28 mouse cellular contexts compared by ENCODE assay signal in the genomic region with DNA sequence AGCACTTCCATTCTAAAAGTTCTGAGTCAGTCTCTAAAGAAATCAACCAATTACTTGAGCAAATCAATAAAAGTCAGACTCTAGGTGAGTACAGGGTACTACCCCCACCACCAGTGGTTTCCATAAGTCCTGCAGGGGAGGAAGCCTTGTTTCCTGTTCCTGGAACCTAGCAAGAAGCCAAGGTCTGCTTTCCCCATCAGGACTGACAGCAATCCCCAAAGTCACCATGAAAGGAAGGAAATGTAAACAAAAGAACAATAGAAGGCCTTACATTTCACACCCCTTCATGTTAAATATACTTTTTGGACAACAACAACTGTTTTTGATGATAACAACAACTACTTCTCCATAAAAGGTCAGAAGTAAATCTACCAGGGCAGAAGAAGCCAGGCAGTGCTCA. TPM values are rescaled to one million over a fixed set of nuclear protein-coding genes. Genes with fewer than 3 reads are reported as not detected.
DNase-seq lines count a peak whose midpoint lies in the region; ATAC-seq lines count a peak whose summit lies in the region.
"Had no signal": no experiment of that assay in that cellular context is flagged by ENCODE, and none has a peak within 500 bp of the region (broad histone marks: within the 10 kb centered on the region; RNA-seq: fewer than 3 reads in every experiment).

No protein-coding gene starts in this region.

- peak; percentile 97 for DNase-seq in heart, adult 11 months
- DNase-seq in heart, postnatal 14 days, result no peak
- DNase-seq in heart, postnatal 25 days (ENCODE audit: low spot score), result no peak
- DNase-seq in kidney, adult 9 months, result no peak
- peak; percentile 43 for DNase-seq in skeletal muscle tissue, adult 2 months (ENCODE audit: low read depth, low spot score)
- DNase-seq: adrenal gland, adult 8-10 months; cerebellum, adult 8-10 months; cerebellum, postnatal 25 days; forebrain, postnatal 0 days; gastrocnemius, postnatal 10 days; kidney, adult 18-20 months; layer of hippocampus, postnatal 36 days; left cerebral cortex, postnatal 4 days; liver, postnatal 0 days; midbrain, embryonic 14.5 days; retina, postnatal 1 day; right cerebral cortex, postnatal 14 days; thymus, adult 18-20 months; thymus, postnatal 25 days had no signal

- ATAC-seq in heart, embryonic 15.5 days (replicated peaks; ENCODE audit: insufficient number of reproducible peaks, insufficient read depth, low FRiP score, low read depth), result no peak
- no peak for ATAC-seq in kidney, embryonic 15.5 days (replicated peaks; ENCODE audit: low FRiP score)
- ATAC-seq: forebrain, postnatal 0 days; hindbrain, embryonic 16.5 days; liver, embryonic 12.5 days; liver, postnatal 0 days; lung, postnatal 0 days had no signal

- no peak overlapping the region for H3K9ac ChIP-seq in heart, embryonic 15.5 days
- H3K9ac ChIP-seq in kidney, embryonic 15.5 days, result no peak overlapping the region
- H3K9ac ChIP-seq: embryonic facial prominence, embryonic 15.5 days; forebrain, embryonic 12.5 days; forebrain, postnatal 0 days; liver, embryonic 12.5 days; liver, postnatal 0 days had no signal

- H3K36me3 ChIP-seq in heart, embryonic 15.5 days, result no peaks in the 10 kb centered on the region
- H3K36me3 ChIP-seq in kidney, embryonic 15.5 days, result no peaks in the 10 kb centered on the region
- H3K36me3 ChIP-seq: embryonic facial prominence, embryonic 10.5 days; embryonic facial prominence, embryonic 15.5 days; forebrain, embryonic 12.5 days; liver, embryonic 12.5 days had no signal

- no peak overlapping the region for H3K4me2 ChIP-seq in heart, embryonic 15.5 days
- no peak overlapping the region for H3K4me2 ChIP-seq in kidney, embryonic 15.5 days
- H3K4me2 ChIP-seq: embryonic facial prominence, embryonic 15.5 days; forebrain, embryonic 12.5 days; liver, embryonic 12.5 days had no signal

- H3K27ac ChIP-seq in heart, embryonic 15.5 days, result 0 out of 2 replicates have a peak overlapping the region, but pooled peaks have one; percentile 14
- peak overlapping the region; percentile 45; the same call in 1 of the 2 replicates for H3K27ac ChIP-seq in kidney, embryonic 15.5 days
- H3K27ac ChIP-seq: embryonic facial prominence, embryonic 10.5 days; embryonic facial prominence, embryonic 15.5 days; forebrain, embryonic 12.5 days; liver, embryonic 12.5 days had no signal

- H3K27me3 ChIP-seq in heart, embryonic 15.5 days, result no peaks in the 10 kb centered on the region
- no peaks in the 10 kb centered on the region for H3K27me3 ChIP-seq in kidney, embryonic 15.5 days
- H3K27me3 ChIP-seq: embryonic facial prominence, embryonic 15.5 days; forebrain, embryonic 12.5 days; liver, embryonic 12.5 days had no signal

- no peak overlapping the region for H3K4me3 ChIP-seq in heart, embryonic 15.5 days
- H3K4me3 ChIP-seq in kidney, embryonic 15.5 days (replicated peaks), result no peak overlapping the region
- H3K4me3 ChIP-seq: embryonic facial prominence, embryonic 10.5 days; embryonic facial prominence, embryonic 15.5 days; forebrain, embryonic 12.5 days; liver, embryonic 12.5 days had no signal

- no peaks in the 10 kb centered on the region for H3K9me3 ChIP-seq in heart, embryonic 15.5 days (replicated peaks)
- no peaks in the 10 kb centered on the region for H3K9me3 ChIP-seq in kidney, embryonic 15.5 days (replicated peaks)
- H3K9me3 ChIP-seq: embryonic facial prominence, embryonic 10.5 days; embryonic facial prominence, embryonic 15.5 days; forebrain, embryonic 12.5 days; G1E; liver, embryonic 12.5 days had no signal

- intact Hi-C loops in heart, postnatal 14 days (cut with DNase I), result loop anchor here (2.0 kb wide), 1 partner anchor 39 kb away; no protein-coding TSS in a partner anchor
- intact Hi-C loops in heart, postnatal 25 days (cut with DNase I), result no loop called here

- H3K4me1 ChIP-seq in heart, embryonic 15.5 days (replicated peaks), result peaks cover 10% of the 10 kb centered on the region
- peaks cover 9% of the 10 kb centered on the region; the same call in 1 of the 2 replicates for H3K4me1 ChIP-seq in kidney, embryonic 15.5 days

RNA-seq across cellular contexts. Expression of a gene that starts 53.6 kb away (rescaled TPM):
- 10 to 100 TPM; 13.0 to 13.7 TPM for total RNA-seq in heart, postnatal 14 days (2021)
- polyA plus RNA-seq in heart, embryonic 15.5 days (2015; fragmentation: Nextera tagmentation; extraction: Ambion mirVana), result 6.8 and 9.9 TPM in 2 replicates
- total RNA-seq in heart, postnatal 25 days (2021), result 10 to 100 TPM; 11.3 to 11.5 TPM
- 19.2 and 20.2 TPM in 2 replicates for polyA plus RNA-seq in kidney, embryonic 15.5 days (2015; fragmentation: Nextera tagmentation; extraction: Ambion mirVana)

Comparison
In these comparisons a context has a peak if more than half of its experiments do, and no peak if none do; other contexts are left out.
1. DNase-seq: peak in heart, adult 11 months (single experiment) and skeletal muscle tissue, adult 2 months (single experiment); none in heart, postnatal 14 days (0 of 2), heart, postnatal 25 days (single experiment) and kidney, adult 9 months (single experiment).